Mouse (Mus musculus): Measurements from ENCODE around the gene Iqcd.

- no peak for TF ChIP-seq MAX (IDR thresholded peaks at IDR 0.05)
- TF ChIP-seq CTCF (IDR thresholded peaks at IDR 0.05; ENCODE audit: control insufficient read depth, insufficient read depth, insufficient read length) = no peak
Measured at GRCm38 (mm10) chr5:120651230-120651629, 62.4 kb downstream of the Iqcd start.
